Mouse (Mus musculus): ENCODE data around the gene Tpi1. TPM values are rescaled to one million over a fixed set of nuclear protein-coding genes. Genes with fewer than 3 reads are reported as not detected.

Tpi1 gene
- polyA plus RNA-seq, 1 experiment, result 388 TPM

GRCm38 (mm10) chr6:124840241-124841167 is 26.4 kb upstream of the Tpi1 start, which contains the start of gene Gnb3:
TSS of gene Gnb3 (minus strand) at chr6:124840275.
- peak; percentile 30 for TF ChIP-seq GATA1 (IDR thresholded peaks at IDR 0.05; ENCODE audit: low read length)

GRCm38 (mm10) chr6:124839805-124840204 is 25.7 kb upstream of the Tpi1 start:
- no peak for TF ChIP-seq GATA1 (IDR thresholded peaks at IDR 0.05; ENCODE audit: low read length)

- TF ChIP-seq GATA1 (IDR thresholded peaks at IDR 0.05; ENCODE audit: low read length), result no peak
Measured at GRCm38 (mm10) chr6:124836411-124836810, 22.3 kb upstream of the Tpi1 start.

GRCm38 (mm10) chr6:124835531-124835930 is 21.4 kb upstream of the Tpi1 start:
- no peak for TF ChIP-seq GATA1 (IDR thresholded peaks at IDR 0.05; ENCODE audit: low read length)

- no peak for TF ChIP-seq GATA1 (IDR thresholded peaks at IDR 0.05; ENCODE audit: low read length)
Measured at GRCm38 (mm10) chr6:124834512-124835081, 20.5 kb upstream of the Tpi1 start.

GRCm38 (mm10) chr6:124831649-124832048 is 17.6 kb upstream of the Tpi1 start:
- no peak for TF ChIP-seq GATA1 (IDR thresholded peaks at IDR 0.05; ENCODE audit: low read length)

GRCm38 (mm10) chr6:124829799-124830700 is 16.0 kb upstream of the Tpi1 start:
- no peak for TF ChIP-seq GATA1 (IDR thresholded peaks at IDR 0.05; ENCODE audit: low read length)

- TF ChIP-seq GATA1 (IDR thresholded peaks at IDR 0.05; ENCODE audit: low read length), result no peak
Measured at GRCm38 (mm10) chr6:124828868-124829798, 15.0 kb upstream of the Tpi1 start, which contains the start of the genes Usp5 and Cdca3. TSS of gene Usp5 (minus strand) at chr6:124829484. TSS of gene Cdca3 (plus strand) at chr6:124829547.

- TF ChIP-seq GATA1 (IDR thresholded peaks at IDR 0.05; ENCODE audit: low read length), result no peak
Measured at GRCm38 (mm10) chr6:124828101-124828592, 14.1 kb upstream of the Tpi1 start.

GRCm38 (mm10) chr6:124822049-124822448 is 8.0 kb upstream of the Tpi1 start:
- TF ChIP-seq GATA1 (IDR thresholded peaks at IDR 0.05; ENCODE audit: low read length), result no peak

- TF ChIP-seq GATA1 (IDR thresholded peaks at IDR 0.05; ENCODE audit: low read length), result no peak
Measured at GRCm38 (mm10) chr6:124820891-124821290, 6.8 kb upstream of the Tpi1 start.

- no peak for TF ChIP-seq GATA1 (IDR thresholded peaks at IDR 0.05; ENCODE audit: low read length)
Measured at GRCm38 (mm10) chr6:124817971-124818370, 3.9 kb upstream of the Tpi1 start.

GRCm38 (mm10) chr6:124817563-124817962 is 3.5 kb upstream of the Tpi1 start:
- TF ChIP-seq GATA1 (IDR thresholded peaks at IDR 0.05; ENCODE audit: low read length), result no peak

- TF ChIP-seq GATA1 (IDR thresholded peaks at IDR 0.05; ENCODE audit: low read length), result no peak
Measured at GRCm38 (mm10) chr6:124817125-124817524, 3.0 kb upstream of the Tpi1 start.
